Mouse (Mus musculus): ENCODE data around the gene Crybb1. TPM values are rescaled to one million over a fixed set of nuclear protein-coding genes. Genes with fewer than 3 reads are reported as not detected.
A peak's percentile ranks its signal among the peaks of the same experiment; 100 is the strongest.

The Crybb1 gene
- total RNA-seq (2021), result under 1 TPM; 0.35 to 0.81 TPM

DNA sequence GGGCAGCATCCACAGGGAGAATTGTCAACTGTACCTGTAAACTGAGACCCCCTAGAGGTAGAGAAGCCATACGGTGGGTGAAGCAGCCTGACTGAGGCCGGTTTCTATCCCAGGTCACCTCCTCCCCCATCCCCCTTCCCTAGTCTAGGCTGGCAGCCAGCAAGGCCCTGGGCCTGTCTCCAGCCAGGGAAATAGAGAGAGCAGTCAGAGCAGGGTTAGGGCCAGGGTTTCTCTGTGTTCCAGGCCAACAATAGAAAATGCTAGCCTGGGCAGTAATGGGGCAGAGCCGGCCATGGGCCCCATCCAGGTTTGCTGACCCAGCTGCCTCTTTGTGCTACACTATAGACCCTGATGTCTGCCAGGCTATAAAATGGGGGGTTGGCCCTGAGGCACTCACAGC, at the start of gene Crybb1:
TSS of gene Crybb1 (plus strand) at position 390 of the 400 bp plus-strand sequence.
- DNase-seq, result peak; percentile 86 to 89
- intact Hi-C loops (cut with DNase I), result no loop called here

DNA sequence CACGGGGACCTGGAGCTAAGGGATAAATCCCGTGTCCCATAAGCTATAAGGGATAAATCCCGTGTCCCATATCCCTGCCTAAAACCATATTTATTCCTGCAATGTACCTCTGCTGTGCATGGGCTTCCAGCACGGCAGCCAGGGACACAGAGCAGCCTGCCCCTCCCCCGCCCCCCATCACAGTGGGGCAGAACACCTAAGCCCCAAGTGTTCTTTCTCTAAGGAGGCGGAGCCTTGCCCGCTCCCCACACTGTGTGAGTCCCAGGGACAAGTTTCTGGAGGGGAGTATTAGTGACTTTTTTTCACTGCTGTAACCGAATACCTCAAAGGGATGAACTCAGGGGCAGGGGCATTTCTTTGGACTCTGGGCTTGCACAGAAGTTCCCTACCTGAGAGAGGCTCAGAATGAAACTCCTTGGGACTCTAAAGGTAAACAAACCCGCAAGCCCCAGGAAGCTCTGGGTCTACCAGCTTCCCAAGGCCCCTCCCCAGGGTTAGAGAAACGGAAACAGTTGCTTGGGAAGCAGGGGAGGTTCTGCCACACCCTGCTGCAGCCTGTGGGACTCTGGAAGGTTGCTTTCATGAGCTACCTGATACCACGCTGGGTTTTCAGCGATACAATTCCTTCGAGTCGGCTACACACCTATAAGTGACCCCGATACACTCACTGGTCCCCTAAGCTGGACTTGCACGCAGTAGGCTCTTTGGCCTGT, 48.9 kb upstream of the Crybb1 start:
- intact Hi-C loops (cut with DNase I), result no loop called here
- no peak for DNase-seq

DNA sequence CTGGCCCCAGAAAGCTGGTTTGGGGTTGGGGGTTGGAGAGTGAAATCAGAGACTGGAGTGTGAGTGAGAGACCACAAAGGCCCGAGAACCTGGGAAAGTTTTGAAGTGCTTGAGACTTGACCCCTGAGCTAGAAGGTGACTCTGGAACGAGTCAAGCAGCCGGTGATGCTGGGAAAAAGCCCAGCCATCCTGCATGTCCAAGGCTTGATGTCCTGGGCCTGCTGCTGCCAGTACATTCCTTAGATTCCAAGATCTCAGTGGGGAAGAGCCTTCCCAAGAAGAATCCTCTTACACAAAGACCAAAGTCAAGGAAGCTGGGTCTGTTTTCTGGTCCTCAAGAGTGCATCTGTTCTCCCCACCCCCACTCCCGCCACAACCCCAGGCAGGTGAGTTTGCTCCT, 47.3 kb upstream of the Crybb1 start:
- no peak for DNase-seq
- intact Hi-C loops (cut with DNase I), result no loop called here

DNA sequence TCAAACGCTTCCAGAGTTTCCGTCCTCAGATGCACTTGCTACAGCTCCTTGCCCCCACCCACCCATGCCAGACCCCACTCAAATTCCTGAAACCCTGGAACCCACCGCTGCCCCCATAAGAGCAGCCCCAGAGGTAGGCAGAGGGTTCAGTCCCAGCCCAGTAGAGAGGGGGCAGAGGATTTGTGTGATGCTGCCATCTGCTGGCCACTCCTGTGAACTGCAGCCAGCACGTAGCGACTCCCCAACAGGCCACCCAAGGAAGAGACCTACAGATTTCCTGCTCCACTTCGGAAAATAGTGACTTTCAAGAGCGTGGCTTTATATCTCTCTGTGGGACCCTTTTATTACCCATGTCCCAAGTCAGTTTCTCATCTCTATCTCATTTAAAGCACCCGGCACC, 45.5 kb upstream of the Crybb1 start:
- intact Hi-C loops (cut with DNase I), result no loop called here
- peak; percentile 55 to 73 for DNase-seq

DNA sequence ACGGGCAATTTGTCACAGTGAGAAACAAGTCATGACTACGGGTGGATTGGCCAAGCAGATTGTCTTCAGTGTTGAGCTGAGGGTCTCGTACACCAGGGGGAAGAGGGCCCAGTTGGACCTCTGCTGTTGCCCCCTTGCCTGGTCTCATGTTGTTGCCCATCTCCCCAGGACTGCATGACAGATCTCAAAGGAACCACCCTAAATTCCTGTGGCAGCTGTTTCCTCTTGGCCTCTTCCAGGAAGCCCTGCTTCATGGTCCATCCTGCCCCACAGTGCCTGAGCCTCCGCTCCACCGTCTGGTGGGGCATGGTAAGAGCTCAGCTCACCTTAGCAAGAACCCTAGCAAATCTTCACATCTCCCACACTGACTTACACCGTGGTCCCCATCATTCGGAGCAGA, 43.7 kb upstream of the Crybb1 start:
- intact Hi-C loops (cut with DNase I), result no loop called here
- no peak for DNase-seq

DNA sequence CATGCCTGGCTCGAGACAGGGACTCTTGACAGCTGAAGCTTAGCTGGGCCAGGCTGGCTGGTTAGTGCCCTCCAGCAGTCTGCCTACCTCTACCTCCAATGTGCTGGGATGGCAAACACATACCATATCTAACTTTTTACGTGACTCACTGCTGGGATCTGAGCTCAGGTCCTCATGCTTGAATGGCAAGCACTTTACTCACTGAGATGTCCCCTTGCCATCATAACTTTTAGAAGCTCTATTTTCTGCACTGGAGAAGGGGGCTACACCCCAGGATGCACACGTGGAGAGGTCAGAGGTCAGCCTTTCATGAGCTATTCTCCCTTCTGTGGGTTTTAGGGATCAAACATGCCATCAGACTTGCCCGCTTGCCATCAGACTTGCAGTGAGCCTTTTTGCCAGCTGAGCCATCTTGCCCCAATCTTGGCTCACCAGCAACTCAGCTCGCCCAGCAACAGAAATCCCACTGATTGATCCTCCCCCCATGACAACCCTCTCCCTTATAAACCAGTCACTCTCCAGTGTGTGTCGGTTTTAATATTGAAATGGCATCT, 42.8 kb upstream of the Crybb1 start:
- no peak for DNase-seq
- intact Hi-C loops (cut with DNase I), result no loop called here

DNA sequence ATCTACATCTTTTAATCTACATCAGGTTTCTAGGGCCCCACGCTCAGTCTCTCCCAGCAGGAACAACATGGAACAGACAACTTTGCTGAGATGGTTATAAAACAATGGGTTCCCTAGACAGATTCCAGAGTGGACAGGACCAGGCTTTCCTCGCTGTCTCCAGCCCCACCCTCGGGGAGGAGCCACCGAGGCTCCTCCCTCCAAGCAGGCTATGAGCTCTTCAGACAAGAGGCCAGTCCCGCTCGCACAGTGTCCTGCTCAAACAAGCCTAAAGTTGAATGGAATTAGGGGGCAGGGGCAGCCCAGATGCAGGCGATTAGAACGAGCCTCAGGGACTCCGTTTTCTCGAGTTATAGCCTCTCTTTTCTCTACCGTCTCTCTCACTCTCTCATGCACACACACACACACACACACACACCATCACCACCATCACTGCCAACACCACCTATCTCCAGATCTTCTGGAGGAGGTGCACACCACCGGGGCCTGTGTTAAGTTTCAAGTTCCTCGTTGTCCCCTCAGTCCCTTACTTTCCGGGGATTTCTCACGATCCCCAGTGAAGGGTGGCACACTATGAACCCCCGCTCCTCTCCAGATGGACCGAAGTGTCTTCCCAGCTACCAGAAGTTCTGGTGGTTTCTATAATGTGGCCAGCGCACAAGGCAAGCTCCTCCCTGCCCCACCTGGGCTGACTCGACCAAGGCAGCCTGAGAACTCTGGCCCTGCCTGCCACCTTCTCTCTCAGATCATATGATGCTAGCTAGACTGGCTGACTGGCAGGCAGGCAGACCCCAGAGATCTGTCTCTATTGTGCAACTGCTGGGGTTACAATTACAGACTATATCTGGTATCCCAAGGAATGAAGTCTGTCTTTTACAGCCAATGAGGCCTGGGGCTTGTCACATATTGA, 42.0 kb upstream of the Crybb1 start:
- intact Hi-C loops (cut with DNase I), result loop anchor here (2.0 kb wide), 1 partner anchor 215 kb away; no protein-coding TSS in a partner anchor
- DNase-seq, result no peak

DNA sequence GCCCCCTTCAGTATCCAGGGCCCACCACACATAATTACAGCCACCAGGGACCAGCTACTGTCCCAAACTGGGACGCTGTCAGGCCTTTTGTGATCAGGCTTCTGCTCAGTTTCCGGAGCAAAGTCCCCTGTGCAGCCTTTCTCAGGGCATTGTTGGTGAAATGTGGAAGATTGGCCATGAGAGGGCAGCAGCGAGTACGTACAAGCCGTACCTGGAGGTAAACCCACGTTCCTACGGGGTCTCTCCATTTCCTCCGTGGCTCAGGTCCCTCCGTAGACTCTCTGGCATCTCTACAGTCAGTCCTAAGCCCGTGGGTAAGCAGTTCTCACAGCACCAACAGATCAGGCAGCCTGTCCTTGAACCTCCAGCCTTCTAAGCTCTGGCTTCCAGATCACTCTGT, 41.2 kb upstream of the Crybb1 start:
- peak; percentile 64 to 78 for DNase-seq
- intact Hi-C loops (cut with DNase I), result loop anchor here (2.0 kb wide), 1 partner anchor 214 kb away; no protein-coding TSS in a partner anchor

DNA sequence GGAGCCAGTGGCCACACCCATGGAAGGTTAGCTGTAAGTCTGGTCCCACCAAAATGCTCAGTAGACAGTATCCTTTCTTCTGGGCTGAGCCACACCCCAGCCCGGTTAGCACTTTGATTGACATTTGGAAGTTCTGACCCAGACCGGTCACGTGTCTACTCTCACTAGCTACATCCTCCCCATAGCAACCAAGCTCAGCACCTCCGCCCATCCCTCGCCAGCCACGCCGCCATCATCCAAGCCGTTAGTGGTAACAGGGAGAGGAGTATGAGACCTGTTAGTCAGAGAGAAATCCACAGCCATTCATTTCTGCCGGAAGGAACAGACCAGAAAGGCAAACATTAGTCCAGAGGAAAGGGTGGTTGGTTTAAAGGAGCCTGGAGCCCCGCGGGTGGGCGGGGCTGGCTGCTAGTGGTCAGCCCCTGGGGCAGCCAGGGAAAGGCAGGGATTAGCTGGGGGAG, 40.3 kb upstream of the Crybb1 start:
- no peak for DNase-seq
- intact Hi-C loops (cut with DNase I), result loop anchor here (2.0 kb wide), 1 partner anchor 213 kb away; no protein-coding TSS in a partner anchor

DNA sequence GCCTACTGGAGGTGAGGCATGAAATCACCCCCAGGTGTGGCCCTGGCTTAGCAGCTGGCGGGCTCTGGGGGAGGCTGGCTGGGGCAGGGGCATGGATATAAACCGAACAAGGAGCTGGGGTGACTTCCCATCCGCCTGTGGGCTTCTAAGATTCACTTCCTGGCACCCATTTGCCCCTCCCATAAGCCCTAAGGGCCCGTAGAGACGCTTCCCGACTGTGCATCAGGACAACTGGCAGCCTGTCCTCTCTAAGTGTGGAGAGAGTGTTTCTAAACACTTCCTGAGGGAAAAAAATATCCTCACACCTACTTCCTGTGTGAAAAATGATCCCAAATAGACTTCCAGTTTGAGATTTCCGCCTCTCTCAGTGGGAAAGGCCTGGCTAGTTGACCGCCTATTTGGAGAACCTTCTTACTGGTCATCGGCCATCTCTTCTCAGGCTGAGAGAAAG, 39.8 kb upstream of the Crybb1 start:
- intact Hi-C loops (cut with DNase I), result loop anchor here (2.0 kb wide), 1 partner anchor 213 kb away; no protein-coding TSS in a partner anchor
- peak; percentile 32 to 52 for DNase-seq

DNA sequence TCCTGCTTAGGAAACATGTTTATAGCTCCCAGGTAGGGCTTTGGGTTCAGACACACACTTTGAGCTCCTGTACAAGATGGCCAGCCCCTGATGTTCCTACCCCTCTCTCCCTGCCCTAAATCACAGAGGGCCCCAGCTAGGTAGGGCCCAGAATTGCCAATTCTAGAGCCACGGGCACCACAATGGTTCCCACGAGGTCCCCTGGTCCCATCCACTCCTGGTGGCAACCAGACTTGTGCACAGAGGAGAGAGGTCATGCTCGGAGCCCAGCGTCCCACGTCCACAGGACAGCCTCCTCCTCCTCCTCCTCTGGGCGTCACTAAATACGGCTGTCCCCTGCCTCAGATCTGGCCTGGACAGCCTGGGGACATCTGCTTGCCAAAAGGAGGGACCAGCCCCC, 39.3 kb upstream of the Crybb1 start:
- intact Hi-C loops (cut with DNase I), result no loop called here
- no peak for DNase-seq

DNA sequence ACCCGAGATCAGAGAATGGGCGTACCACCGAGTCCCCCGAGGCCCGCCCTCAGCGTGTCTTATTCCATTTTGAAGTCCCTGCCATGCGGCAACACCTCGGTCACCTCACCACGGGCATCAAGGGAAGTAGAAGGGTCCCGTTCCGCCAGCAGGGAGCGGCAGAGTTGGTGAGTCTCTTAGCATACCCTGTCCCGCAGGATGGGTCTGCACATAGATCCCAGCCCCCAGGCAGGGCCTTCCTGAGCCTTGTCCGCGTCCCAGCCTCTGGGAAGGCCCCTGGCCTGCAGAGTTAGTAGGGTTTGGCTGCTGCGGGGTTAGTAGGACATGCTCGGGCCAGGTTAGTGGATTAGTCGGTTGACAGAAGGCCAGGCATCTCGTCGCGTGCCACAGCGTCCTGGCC, 38.6 kb upstream of the Crybb1 start:
- no peak for DNase-seq
- intact Hi-C loops (cut with DNase I), result no loop called here

DNA sequence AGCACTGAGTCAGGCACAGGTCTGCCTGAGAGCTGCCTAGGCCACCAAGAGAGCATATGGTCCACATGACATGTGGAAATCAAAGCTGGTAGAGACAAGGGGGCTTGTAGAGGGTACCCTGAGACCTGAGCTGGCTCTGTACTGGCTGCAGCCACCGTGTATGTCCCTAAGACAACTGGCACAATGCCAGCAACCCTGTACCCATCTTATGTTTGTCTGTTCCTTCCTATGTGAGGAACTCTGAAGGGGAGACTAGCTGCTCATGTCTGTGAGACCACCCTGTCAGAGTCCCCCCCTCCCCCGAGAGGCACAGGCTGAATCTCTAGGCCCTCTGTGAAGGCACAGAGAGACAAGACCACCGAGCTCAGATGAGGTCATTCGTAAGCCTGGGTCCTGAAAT, 36.9 kb upstream of the Crybb1 start:
- intact Hi-C loops (cut with DNase I), result no loop called here
- no peak for DNase-seq

DNA sequence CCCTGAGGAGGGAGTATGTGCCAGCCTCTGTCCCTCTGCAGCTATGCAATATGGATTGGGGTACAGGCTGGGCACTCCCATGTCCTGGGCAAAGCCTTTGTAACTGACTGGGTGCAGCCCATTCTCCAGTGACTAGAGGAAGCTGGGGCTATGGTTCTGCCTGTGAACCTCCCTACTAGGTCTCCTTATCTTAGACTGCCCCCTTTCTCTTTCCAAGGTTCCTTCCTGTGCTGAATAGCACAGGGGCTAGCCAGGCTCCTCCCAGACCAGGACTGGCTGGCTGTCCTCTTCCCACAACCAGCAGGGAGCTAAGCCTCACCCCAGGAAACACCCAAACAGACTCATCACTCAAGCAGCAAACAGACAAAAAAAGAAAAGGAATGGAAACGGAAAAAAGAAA, 36.2 kb upstream of the Crybb1 start:
- intact Hi-C loops (cut with DNase I), result no loop called here
- DNase-seq, result no peak

DNA sequence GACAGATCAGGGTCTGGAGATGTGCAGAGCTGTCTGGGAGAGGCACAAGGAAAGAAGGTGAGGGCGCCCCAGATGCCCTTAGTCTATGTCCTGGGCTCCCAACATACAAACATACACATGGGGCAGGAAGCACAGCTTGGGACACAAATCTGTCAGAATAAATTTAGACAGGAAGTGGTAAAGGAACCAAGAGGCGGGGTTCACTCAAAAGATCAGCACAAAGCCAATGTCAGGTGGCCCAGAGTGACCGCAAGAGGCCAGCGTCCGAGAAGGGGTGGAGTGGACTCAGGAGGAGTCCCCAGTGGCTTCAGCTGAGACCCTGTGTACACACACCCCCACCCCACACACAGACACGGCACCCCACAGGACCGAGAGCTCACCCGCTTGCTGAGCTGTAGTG, 35.4 kb upstream of the Crybb1 start:
- DNase-seq, result no peak
- intact Hi-C loops (cut with DNase I), result no loop called here

DNA sequence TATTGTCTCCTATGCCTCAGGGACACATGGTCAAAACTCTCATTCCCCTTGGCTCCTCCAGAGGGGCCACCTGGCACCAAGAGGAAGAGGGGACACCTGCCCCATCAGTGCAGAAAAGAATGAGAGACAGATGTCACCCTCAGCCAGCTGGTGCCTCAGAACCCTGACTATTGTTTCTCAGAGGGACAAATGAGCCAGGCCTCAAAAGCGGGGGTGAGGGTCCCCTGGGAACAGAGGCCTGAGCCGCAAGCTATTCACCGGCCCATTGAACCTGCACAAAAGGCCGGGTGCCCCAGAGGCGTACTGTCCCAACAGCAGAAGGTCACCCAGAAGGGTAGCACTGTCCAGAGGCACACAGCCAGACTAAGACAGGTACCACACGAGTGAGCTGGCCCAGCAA, 30.0 kb upstream of the Crybb1 start:
- intact Hi-C loops (cut with DNase I), result no loop called here

DNA sequence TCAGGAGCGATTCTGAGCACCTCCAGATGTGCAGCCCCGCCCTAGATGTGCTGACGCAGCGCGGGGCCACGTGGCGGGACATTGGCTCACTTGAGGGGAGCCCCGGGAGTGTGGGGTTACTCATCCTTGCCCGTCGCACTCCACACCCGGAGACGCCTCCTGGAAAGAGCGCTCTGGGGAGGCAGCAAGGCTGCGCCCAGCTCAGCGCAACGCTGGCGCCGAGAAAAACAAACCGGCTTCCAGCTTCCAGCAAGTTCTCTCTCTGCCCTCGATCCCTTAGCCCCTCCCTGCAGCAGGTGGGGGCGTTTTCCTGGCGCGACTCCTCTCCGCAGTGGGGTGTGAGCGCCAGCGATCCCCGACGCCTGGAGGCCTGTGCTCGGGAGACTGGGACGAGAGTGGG, 28.3 kb upstream of the Crybb1 start:
- no peak for DNase-seq
- intact Hi-C loops (cut with DNase I), result no loop called here

More for the DNA sequence above, 30.0 kb upstream of the Crybb1 start:
- no peak for DNase-seq

DNA sequence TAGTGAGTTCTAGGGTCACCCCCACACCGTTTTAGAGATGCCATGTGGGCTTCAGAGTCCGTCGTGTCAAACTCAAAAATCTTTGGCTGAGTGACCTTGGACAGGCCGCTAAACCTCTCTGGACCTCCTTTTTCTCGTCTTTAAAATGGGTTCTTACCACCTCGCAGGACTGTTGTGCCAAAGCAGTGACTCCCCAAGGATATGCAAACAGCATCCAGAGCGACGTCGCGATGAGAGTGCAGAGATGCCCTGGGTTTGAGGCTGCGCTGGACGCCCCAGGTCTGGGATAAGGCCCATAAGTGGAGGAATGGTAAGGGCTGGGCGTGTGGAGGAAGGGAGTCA, 27.7 kb upstream of the Crybb1 start:
- DNase-seq, result no peak
- intact Hi-C loops (cut with DNase I), result no loop called here

DNA sequence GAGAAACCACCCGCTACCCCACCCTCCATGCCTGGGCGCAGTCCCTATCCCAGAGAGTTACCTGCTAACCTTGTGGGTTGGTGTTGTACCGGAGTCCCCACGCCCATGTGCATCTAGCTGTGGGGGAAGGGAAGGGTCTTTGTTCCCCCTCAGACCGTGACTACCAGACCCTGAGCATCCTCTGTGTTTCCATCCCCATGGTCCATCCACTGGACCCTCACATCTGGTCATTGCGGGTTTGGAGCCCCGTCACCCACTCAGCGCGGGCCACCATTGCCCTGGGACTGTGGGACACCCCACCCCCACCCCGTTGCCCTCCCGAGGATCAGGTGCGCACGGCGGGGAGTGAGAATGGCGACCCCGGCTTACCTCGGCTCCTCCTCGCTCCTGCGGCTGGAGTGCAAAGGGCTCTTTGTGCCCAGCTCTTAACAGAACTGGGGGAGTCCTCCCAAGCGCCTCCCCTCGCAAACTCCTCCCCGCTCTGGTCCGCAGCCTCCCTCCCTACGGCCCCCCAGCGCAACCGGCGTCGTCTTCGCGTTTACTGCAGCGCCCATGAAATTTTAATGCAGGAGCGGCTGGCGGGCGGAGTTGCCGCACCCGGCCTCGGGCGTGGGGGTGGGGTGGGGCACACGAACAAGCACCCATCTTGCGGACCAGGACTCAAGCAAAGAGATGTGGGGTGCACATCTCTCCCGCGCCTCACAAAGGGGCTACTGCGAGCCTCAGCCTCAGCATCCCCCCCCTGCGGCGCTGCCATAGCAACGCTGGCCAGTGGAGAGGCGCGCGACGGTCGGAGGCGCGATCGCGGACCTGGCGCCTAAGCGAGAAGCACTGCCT, 27.2 kb upstream of the Crybb1 start:
- DNase-seq, result no peak
- intact Hi-C loops (cut with DNase I), result no loop called here

DNA sequence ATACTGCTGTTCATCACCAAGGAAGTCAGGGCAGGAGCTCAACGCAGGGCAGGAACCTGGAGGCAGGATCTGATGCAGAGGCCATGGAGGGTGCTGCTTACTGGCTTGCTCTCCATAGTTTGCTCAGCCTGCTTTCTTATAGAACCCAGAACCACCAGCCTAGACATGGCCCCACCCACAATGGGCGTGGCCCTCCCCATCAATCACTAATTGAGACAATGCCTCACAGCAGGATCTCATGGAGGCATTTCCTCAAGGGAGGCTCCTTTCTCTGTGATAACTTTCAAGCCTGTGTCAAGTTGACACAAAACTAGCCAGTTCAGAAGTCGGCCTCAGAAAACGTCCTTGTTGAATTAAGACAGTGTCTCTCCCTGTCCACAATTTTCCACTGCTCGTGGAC, 19.8 kb upstream of the Crybb1 start:
- intact Hi-C loops (cut with DNase I), result no loop called here
- no peak for DNase-seq

DNA sequence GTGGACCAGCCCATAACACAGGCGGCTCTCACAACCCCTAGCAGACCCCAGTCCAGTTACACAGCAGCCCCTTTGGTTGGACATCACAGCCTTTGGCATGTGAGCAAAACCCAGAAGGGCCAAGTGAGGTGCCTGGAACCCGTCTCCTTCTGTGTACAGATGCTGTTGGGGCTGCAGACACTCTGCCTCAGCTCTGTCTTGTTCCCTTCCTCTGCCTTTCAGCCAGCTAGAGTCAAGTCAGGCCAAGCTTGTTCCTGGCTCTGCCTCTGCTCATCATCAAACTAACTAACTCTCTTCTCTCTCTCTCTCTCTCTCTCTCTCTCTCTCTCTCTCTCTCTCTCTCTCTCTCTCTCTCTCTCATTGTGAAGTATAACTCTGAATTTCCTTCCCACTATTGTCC, 19.0 kb upstream of the Crybb1 start:
- intact Hi-C loops (cut with DNase I), result no loop called here
- no peak for DNase-seq
